Mouse (Mus musculus): Measurements from ENCODE around the gene Mslnl. TPM values are rescaled to one million over a fixed set of nuclear protein-coding genes. Genes with fewer than 3 reads are reported as not detected.

Gene Mslnl
- polyA plus RNA-seq, 1 experiment from 2014 or later: not detected

GRCm38 (mm10) chr17:25749314-25749713 lies 13.5 kb downstream of the Mslnl start:
- no peak overlapping the region for H3K27ac ChIP-seq (ENCODE audit: low read depth, low read length)
- no peak for TF ChIP-seq CTCF (IDR thresholded peaks at IDR 0.05; ENCODE audit: low read depth)
- WGBS: 85% methylated on average over 6 of the region's 6 CpGs
- H3K9ac ChIP-seq (ENCODE audit: low read depth, low read length): no peak overlapping the region
- no peaks in the 10 kb centered on the region for H3K27me3 ChIP-seq (replicated peaks; ENCODE audit: control insufficient read depth, insufficient read depth, low read length)
- H3K4me3 ChIP-seq (ENCODE audit: low read depth, low read length): no peak overlapping the region
- no peak overlapping the region for H3K4me2 ChIP-seq (replicated peaks; ENCODE audit: low read depth)
- H3K36me3 ChIP-seq (ENCODE audit: control insufficient read depth, insufficient read depth): no peaks in the 10 kb centered on the region
- ATAC-seq: no peak
- H3K9me3 ChIP-seq (ENCODE audit: control insufficient read depth): no peaks in the 10 kb centered on the region
- no peaks in the 10 kb centered on the region for H3K4me1 ChIP-seq (replicated peaks; ENCODE audit: control insufficient read depth, insufficient read depth, low read length)

- Histone ChIP-seq H3K4me3 (ENCODE audit: low read depth, low read length) (no peak overlapping the region), H3K4me1 (replicated peaks; ENCODE audit: control insufficient read depth, insufficient read depth, low read length) (no peaks in the 10 kb centered on the region), H3K27ac (ENCODE audit: low read depth, low read length) (no peak overlapping the region), H3K9me3 (ENCODE audit: control insufficient read depth) (no peaks in the 10 kb centered on the region), H3K36me3 (ENCODE audit: control insufficient read depth, insufficient read depth) (no peaks in the 10 kb centered on the region), H3K4me2 (replicated peaks; ENCODE audit: low read depth) (no peak overlapping the region), H3K9ac (ENCODE audit: low read depth, low read length) (no peak overlapping the region), H3K27me3 (replicated peaks; ENCODE audit: control insufficient read depth, insufficient read depth, low read length) (no peaks in the 10 kb centered on the region)
- ATAC-seq: no peak
- TF ChIP-seq CTCF (IDR thresholded peaks at IDR 0.05; ENCODE audit: low read depth): no peak
- 33% methylated on average over 5 of the region's 5 CpGs for WGBS
Measured at GRCm38 (mm10) chr17:25751446-25751845, 15.6 kb downstream of the Mslnl start.

GRCm38 (mm10) chr17:25754241-25754640 lies 18.4 kb downstream of the Mslnl start, which contains the start of gene Msln:
TSS of gene Msln (minus strand) at chr17:25754378.
- no peaks in the 10 kb centered on the region for H3K27me3 ChIP-seq (replicated peaks; ENCODE audit: control insufficient read depth, insufficient read depth, low read length)
- H3K36me3 ChIP-seq (ENCODE audit: control insufficient read depth, insufficient read depth): no peaks in the 10 kb centered on the region
- no peak within 1 kb of the TSS for H3K9ac ChIP-seq (ENCODE audit: low read depth, low read length)
- H3K4me1 ChIP-seq (replicated peaks; ENCODE audit: control insufficient read depth, insufficient read depth, low read length): no peaks in the 10 kb centered on the region
- no peak for ATAC-seq
- TF ChIP-seq CTCF (IDR thresholded peaks at IDR 0.05; ENCODE audit: low read depth): no peak
- 68% methylated on average over 9 of the region's 9 CpGs for WGBS
- H3K4me2 ChIP-seq (replicated peaks; ENCODE audit: low read depth): no peak within 1 kb of the TSS
- no peak within 1 kb of the TSS for H3K27ac ChIP-seq (ENCODE audit: low read depth, low read length)
- H3K4me3 ChIP-seq (ENCODE audit: low read depth, low read length): no peak within 1 kb of the TSS
- H3K9me3 ChIP-seq (ENCODE audit: control insufficient read depth): no peaks in the 10 kb centered on the region

GRCm38 (mm10) chr17:25755086-25755485 lies 19.2 kb downstream of the Mslnl start:
- TF ChIP-seq CTCF (IDR thresholded peaks at IDR 0.05; ENCODE audit: low read depth): no peak
- Histone ChIP-seq H3K4me2 (replicated peaks; ENCODE audit: low read depth) (no peak overlapping the region), H3K27ac (ENCODE audit: low read depth, low read length) (no peak overlapping the region), H3K9ac (ENCODE audit: low read depth, low read length) (no peak overlapping the region), H3K36me3 (ENCODE audit: control insufficient read depth, insufficient read depth) (no peaks in the 10 kb centered on the region), H3K4me3 (ENCODE audit: low read depth, low read length) (no peak overlapping the region), H3K4me1 (replicated peaks; ENCODE audit: control insufficient read depth, insufficient read depth, low read length) (no peaks in the 10 kb centered on the region), H3K9me3 (ENCODE audit: control insufficient read depth) (no peaks in the 10 kb centered on the region), H3K27me3 (replicated peaks; ENCODE audit: control insufficient read depth, insufficient read depth, low read length) (no peaks in the 10 kb centered on the region)
- no peak for ATAC-seq
- 80% methylated on average over 4 of the region's 4 CpGs for WGBS

- Histone ChIP-seq H3K9me3 (ENCODE audit: control insufficient read depth) (no peaks in the 10 kb centered on the region), H3K4me2 (replicated peaks; ENCODE audit: low read depth) (no peak overlapping the region), H3K27ac (ENCODE audit: low read depth, low read length) (no peak overlapping the region), H3K4me3 (ENCODE audit: low read depth, low read length) (no peak overlapping the region), H3K4me1 (replicated peaks; ENCODE audit: control insufficient read depth, insufficient read depth, low read length) (no peaks in the 10 kb centered on the region), H3K36me3 (ENCODE audit: control insufficient read depth, insufficient read depth) (no peaks in the 10 kb centered on the region), H3K27me3 (replicated peaks; ENCODE audit: control insufficient read depth, insufficient read depth, low read length) (no peaks in the 10 kb centered on the region), H3K9ac (ENCODE audit: low read depth, low read length) (no peak overlapping the region)
- WGBS: 17% methylated on average over 4 of the region's 4 CpGs
- peak; percentile 42; the same call in 1 of the 2 replicates for ATAC-seq
- no peak for TF ChIP-seq CTCF (IDR thresholded peaks at IDR 0.05; ENCODE audit: low read depth)
Measured at GRCm38 (mm10) chr17:25755627-25756377, 20.0 kb downstream of the Mslnl start.

- H3K27me3 ChIP-seq (replicated peaks; ENCODE audit: control insufficient read depth, insufficient read depth, low read length): no peaks in the 10 kb centered on the region
- no peak for TF ChIP-seq CTCF (IDR thresholded peaks at IDR 0.05; ENCODE audit: low read depth)
- 59% methylated on average over 9 of the region's 9 CpGs for WGBS
- no peaks in the 10 kb centered on the region for H3K9me3 ChIP-seq (ENCODE audit: control insufficient read depth)
- H3K36me3 ChIP-seq (ENCODE audit: control insufficient read depth, insufficient read depth): no peaks in the 10 kb centered on the region
- H3K9ac ChIP-seq (ENCODE audit: low read depth, low read length): no peak overlapping the region
- no peaks in the 10 kb centered on the region for H3K4me1 ChIP-seq (replicated peaks; ENCODE audit: control insufficient read depth, insufficient read depth, low read length)
- H3K4me3 ChIP-seq (ENCODE audit: low read depth, low read length): no peak overlapping the region
- no peak overlapping the region for H3K27ac ChIP-seq (ENCODE audit: low read depth, low read length)
- peak; percentile 46 for ATAC-seq
- H3K4me2 ChIP-seq (replicated peaks; ENCODE audit: low read depth): no peak overlapping the region
Measured at GRCm38 (mm10) chr17:25756378-25757242, 20.8 kb downstream of the Mslnl start.

All from intestine, postnatal 0 days (tissue).